Mouse (Mus musculus) forebrain, embryonic 12.5 days (tissue): ENCODE data around the gene Sox9. TPM values are rescaled to one million over a fixed set of nuclear protein-coding genes. Genes with fewer than 3 reads are reported as not detected.

Experiments used
- ATAC-seq: fragments of 200-750 bp; cut with Nextera tagmentation; 2 replicates; pipeline ENCODE4 v1.8.0; 2017; ENCODE audit warnings: moderate TSS enrichment; ENCODE audit not compliant: low FRiP score
- H3K27ac ChIP-seq: fragments of 300-500 bp; sonication (generic); 2 replicates; pipeline ENCODE4 v1.5.1; 2016; ENCODE audit warnings: mild to moderate bottlenecking
- H3K27me3 ChIP-seq: fragments of 300-500 bp; sonication (generic); 2 replicates; pipeline ENCODE4 v1.6.1; 2016; ENCODE audit warnings: mild to moderate bottlenecking
- H3K36me3 ChIP-seq: fragments of 300-500 bp; sonication (generic); replicated peaks from 2 replicates; pipeline ENCODE4 v1.6.1; 2016; ENCODE audit warnings: mild to moderate bottlenecking
- H3K4me1 ChIP-seq: fragments of 300-500 bp; sonication (generic); 2 replicates; pipeline ENCODE4 v1.6.1; 2016
- H3K4me2 ChIP-seq: fragments of 300-500 bp; sonication (generic); 2 replicates; pipeline ENCODE4 v1.6.1; 2016; ENCODE audit warnings: mild to moderate bottlenecking, moderate library complexity
- H3K4me3 ChIP-seq: fragments of 300-500 bp; sonication (generic); replicated peaks from 2 replicates; pipeline ENCODE4 v1.5.1; 2016; ENCODE audit warnings: mild to moderate bottlenecking
- H3K9ac ChIP-seq: fragments of 300-500 bp; sonication (generic); 2 replicates; pipeline ENCODE4 v1.6.1; 2016; ENCODE audit warnings: mild to moderate bottlenecking
- H3K9me3 ChIP-seq: fragments of 300-500 bp; sonication (generic); 2 replicates; pipeline ENCODE4 v1.6.1; 2016
- WGBS: fragments of 180-500 bp; shearing (Covaris S2); methylation state at CpG from one replicate; pipeline ENCODE4 v1.1.7; 2016; 5-methylcytosine and 5-hydroxymethylcytosine counted together
- polyA plus RNA-seq: library from polyadenylated mRNA; unstranded; fragments of >200 nt; fragmentation: Nextera tagmentation; extraction: Ambion mirVana; gene quantifications from 2 replicates; pipeline ENCODE4 v1.2.1, GENCODE M21; 2016

Sox9 gene
- polyA plus RNA-seq, 1 experiment from 2014 or later: 152 TPM

DNA sequence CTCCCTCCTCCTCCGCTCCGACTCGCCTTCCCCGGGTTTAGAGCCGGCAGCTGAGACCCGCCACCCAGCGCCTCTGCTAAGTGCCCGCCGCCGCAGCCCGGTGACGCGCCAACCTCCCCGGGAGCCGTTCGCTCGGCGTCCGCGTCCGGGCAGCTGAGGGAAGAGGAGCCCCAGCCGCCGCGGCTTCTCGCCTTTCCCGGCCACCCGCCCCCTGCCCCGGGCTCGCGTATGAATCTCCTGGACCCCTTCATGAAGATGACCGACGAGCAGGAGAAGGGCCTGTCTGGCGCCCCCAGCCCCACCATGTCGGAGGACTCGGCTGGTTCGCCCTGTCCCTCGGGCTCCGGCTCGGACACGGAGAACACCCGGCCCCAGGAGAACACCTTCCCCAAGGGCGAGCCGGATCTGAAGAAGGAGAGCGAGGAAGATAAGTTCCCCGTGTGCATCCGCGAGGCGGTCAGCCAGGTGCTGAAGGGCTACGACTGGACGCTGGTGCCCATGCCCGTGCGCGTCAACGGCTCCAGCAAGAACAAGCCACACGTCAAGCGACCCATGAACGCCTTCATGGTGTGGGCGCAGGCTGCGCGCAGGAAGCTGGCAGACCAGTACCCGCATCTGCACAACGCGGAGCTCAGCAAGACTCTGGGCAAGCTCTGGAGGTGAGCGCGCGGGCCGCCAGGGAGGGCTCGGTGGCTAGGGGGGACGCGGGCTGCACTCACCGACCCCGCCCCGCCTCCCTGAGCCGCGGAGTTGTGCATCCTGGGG, 515 bp downstream of the Sox9 start:
- no peaks in the 10 kb centered on the region for H3K9me3 ChIP-seq
- peaks cover 16% of the 10 kb centered on the region for H3K36me3 ChIP-seq
- peak; percentile 24 for ATAC-seq
- peak overlapping the region; percentile 94 for H3K27ac ChIP-seq
- H3K4me3 ChIP-seq: peak overlapping the region; percentile 71
- peak overlapping the region; percentile 98 for H3K9ac ChIP-seq
- under 1% methylated on average over 75 of the region's 75 CpGs for WGBS
- peak overlapping the region; percentile 88 for H3K4me2 ChIP-seq
- peaks cover 58% of the 10 kb centered on the region for H3K4me1 ChIP-seq
- peaks cover 8% of the 10 kb centered on the region for H3K27me3 ChIP-seq

DNA sequence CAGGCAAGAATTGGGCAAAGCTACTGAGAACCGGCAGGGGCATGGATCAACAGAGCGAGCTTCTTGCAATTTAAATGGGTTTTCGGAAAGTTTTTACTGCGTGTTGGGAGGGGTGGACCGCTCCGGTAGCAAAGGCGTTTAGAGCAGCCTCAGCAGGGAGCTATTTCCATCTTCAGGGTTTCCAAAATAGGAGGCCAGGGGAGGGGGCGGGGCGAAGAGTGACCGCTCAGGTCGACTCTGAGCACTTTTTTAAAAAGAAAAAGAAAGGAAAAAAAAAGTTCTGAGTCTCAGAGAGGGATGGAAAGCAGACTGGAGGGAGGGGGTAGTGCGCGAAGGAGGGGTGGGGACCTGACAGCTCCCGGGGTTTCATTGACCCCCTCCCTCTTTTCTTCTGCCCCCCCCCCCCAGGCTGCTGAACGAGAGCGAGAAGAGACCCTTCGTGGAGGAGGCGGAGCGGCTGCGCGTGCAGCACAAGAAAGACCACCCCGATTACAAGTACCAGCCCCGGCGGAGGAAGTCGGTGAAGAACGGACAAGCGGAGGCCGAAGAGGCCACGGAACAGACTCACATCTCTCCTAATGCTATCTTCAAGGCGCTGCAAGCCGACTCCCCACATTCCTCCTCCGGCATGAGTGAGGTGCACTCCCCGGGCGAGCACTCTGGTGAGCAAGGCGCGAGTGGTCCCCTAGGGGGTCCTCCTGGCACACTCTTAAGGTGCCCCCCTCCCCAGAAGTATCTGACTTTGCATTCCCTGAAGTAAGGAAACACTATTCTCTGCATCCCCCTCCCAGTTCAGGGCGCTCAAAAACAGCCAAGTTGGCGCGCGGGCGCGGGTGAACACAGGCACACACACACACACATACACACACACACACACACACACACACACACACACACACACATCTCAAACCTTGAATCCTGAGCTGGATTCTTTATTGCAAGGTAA, 1.6 kb downstream of the Sox9 start:
- no peak for ATAC-seq
- Histone ChIP-seq H3K4me3 (peak overlapping the region; percentile 71), H3K27me3 (no peaks in the 10 kb centered on the region), H3K9ac (peak overlapping the region; percentile 98), H3K4me1 (peaks cover 59% of the 10 kb centered on the region), H3K9me3 (no peaks in the 10 kb centered on the region), H3K27ac (peak overlapping the region; percentile 94), H3K4me2 (peak overlapping the region; percentile 88), H3K36me3 (peaks cover 16% of the 10 kb centered on the region)
- under 1% methylated on average over 40 of the region's 42 CpGs for WGBS

- WGBS: 6% methylated on average over 30 of the region's 30 CpGs
- H3K9me3 ChIP-seq: no peaks in the 10 kb centered on the region
- H3K27me3 ChIP-seq: no peaks in the 10 kb centered on the region
- H3K27ac ChIP-seq: peak overlapping the region; percentile 94
- H3K9ac ChIP-seq: peak overlapping the region; percentile 98
- peak overlapping the region; percentile 88 for H3K4me2 ChIP-seq
- H3K36me3 ChIP-seq: peaks cover 16% of the 10 kb centered on the region
- no peak for ATAC-seq
- H3K4me1 ChIP-seq: peaks cover 53% of the 10 kb centered on the region
- peak overlapping the region; percentile 71 for H3K4me3 ChIP-seq
Observed at GRCm38 (mm10) chr11:112784347-112784902, 2.4 kb downstream of the Sox9 start.

GRCm38 (mm10) chr11:112784903-112785381, 2.9 kb downstream of the Sox9 start:
- Histone ChIP-seq H3K9ac (peak overlapping the region; percentile 98), H3K27ac (peak overlapping the region; percentile 94), H3K36me3 (peaks cover 16% of the 10 kb centered on the region), H3K4me3 (peak overlapping the region; percentile 71), H3K27me3 (no peaks in the 10 kb centered on the region), H3K4me2 (peak overlapping the region; percentile 88), H3K4me1 (peaks cover 49% of the 10 kb centered on the region), H3K9me3 (no peaks in the 10 kb centered on the region)
- WGBS: 2% methylated on average over 34 of the region's 34 CpGs
- peak; percentile 37 for ATAC-seq

DNA sequence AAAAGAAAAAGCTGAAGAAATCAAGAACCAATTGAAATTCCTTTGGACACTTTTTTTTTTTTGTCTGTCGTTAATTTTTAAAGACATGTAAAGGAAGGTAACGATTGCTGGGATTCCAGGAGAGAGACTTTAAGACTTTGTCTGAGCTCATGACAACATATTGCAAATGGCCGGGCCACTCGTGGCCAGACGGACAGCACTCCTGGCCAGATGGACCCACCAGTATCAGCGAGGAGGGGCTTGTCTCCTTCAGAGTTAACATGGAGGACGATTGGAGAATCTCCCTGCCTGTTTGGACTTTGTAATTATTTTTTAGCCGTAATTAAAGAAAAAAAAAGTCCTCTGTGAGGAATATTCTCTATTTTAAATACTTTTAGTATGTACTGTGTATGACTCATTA, 3.6 kb downstream of the Sox9 start:
- no peak for ATAC-seq
- Histone ChIP-seq H3K4me3 (peak overlapping the region; percentile 71), H3K4me2 (peak overlapping the region; percentile 88), H3K27ac (no peak overlapping the region), H3K9ac (peak overlapping the region; percentile 98), H3K27me3 (no peaks in the 10 kb centered on the region), H3K9me3 (no peaks in the 10 kb centered on the region), H3K36me3 (peaks cover 16% of the 10 kb centered on the region), H3K4me1 (peaks cover 44% of the 10 kb centered on the region)
- WGBS: 14% methylated on average over 8 of the region's 8 CpGs

- H3K27ac ChIP-seq: no peak overlapping the region
- peaks cover 35% of the 10 kb centered on the region for H3K4me1 ChIP-seq
- H3K27me3 ChIP-seq: no peaks in the 10 kb centered on the region
- no peak for ATAC-seq
- no peaks in the 10 kb centered on the region for H3K9me3 ChIP-seq
- peaks cover 16% of the 10 kb centered on the region for H3K36me3 ChIP-seq
- H3K9ac ChIP-seq: peak overlapping the region; percentile 51
- H3K4me3 ChIP-seq: peak overlapping the region; percentile 34
- 50% methylated on average over 4 of the region's 4 CpGs for WGBS
- peak overlapping the region; percentile 62 for H3K4me2 ChIP-seq
Observed at GRCm38 (mm10) chr11:112786427-112786826, 4.4 kb downstream of the Sox9 start.

DNA sequence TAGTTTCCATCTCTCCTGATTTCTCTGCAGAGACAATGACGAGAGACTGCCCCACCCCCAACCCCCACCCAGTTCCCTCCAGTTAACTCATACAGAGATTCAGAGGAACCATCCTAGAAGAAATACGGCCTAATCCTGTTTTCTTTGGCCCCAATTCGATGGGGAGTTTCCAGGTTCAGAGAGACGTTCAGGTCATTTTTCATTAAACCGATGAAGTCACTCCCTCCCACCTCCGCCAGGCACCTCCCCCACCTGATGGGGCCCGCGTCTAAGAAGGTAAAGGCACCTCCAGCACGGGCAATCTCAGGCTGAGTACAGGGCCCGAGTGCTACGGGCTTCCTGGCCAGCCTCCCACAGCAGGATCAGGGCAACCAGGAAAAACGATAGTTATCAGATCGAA, 6.3 kb downstream of the Sox9 start:
- WGBS: 12% methylated on average over 13 of the region's 13 CpGs
- H3K27me3 ChIP-seq: no peaks in the 10 kb centered on the region
- no peaks in the 10 kb centered on the region for H3K9me3 ChIP-seq
- H3K4me2 ChIP-seq: peak overlapping the region; percentile 4; the same call in 1 of the 2 replicates
- peaks cover 35% of the 10 kb centered on the region for H3K4me1 ChIP-seq
- H3K4me3 ChIP-seq: no peak overlapping the region
- H3K9ac ChIP-seq: no peak overlapping the region
- H3K27ac ChIP-seq: peak overlapping the region; percentile 66
- no peak for ATAC-seq
- peaks cover 16% of the 10 kb centered on the region for H3K36me3 ChIP-seq

DNA sequence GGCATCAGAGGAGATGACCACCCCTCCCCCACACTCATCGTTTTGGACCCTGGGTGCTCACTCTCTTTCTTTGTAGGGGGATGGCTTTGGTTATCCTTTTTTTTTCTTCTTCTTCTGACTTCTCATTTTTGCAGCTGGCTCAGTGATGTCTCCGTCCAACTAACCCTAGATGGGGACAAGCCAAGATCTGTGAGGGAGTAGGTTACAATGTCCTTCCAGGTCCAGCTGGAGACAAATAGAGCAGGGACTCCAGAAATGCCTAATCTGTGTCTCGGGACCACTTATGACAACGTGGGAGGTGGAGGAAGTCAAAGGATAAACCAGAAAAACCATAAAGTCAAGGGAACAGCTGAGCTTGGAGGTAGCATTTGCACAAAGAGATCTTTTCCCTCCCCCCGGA, 14.4 kb downstream of the Sox9 start:
- no peaks in the 10 kb centered on the region for H3K36me3 ChIP-seq
- H3K4me2 ChIP-seq: no peak overlapping the region
- H3K27ac ChIP-seq: no peak overlapping the region
- peaks cover 7% of the 10 kb centered on the region for H3K4me1 ChIP-seq
- H3K9ac ChIP-seq: no peak overlapping the region
- H3K9me3 ChIP-seq: no peaks in the 10 kb centered on the region
- H3K4me3 ChIP-seq: no peak overlapping the region
- 92% methylated on average over 5 of the region's 5 CpGs for WGBS
- H3K27me3 ChIP-seq: no peaks in the 10 kb centered on the region
- ATAC-seq: no peak

DNA sequence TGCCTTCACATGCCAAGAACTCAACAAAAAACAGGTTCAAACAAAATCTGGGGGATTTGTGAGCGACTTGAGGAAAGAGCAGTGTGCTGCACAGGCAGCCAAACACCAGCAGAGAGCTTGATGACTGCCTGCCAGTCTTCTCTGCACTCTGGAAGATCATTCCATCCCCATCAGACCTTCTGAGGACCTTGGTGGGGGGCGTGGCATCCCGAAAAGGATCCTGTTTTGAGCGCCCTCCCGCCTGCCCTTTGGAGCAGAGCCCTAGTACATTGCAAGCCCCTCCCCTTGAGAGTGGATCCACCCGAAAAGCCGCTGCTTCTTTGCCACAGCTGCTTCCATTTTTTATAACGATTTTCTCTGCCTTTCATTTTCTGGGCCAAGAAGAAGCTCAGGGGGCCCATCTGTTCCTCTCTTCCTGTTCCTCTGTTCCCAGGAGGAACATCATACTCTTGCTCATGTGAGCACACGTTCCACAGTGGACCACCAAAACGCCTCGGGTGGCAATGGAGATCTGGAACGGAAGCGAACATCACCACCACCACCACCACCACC, 16.9 kb downstream of the Sox9 start:
- Histone ChIP-seq H3K4me2 (no peak overlapping the region), H3K36me3 (no peaks in the 10 kb centered on the region), H3K9me3 (no peaks in the 10 kb centered on the region), H3K9ac (no peak overlapping the region), H3K4me1 (peaks cover 27% of the 10 kb centered on the region), H3K27ac (0 out of 2 replicates have a peak overlapping the region, but pooled peaks have one; percentile 6), H3K4me3 (no peak overlapping the region), H3K27me3 (no peaks in the 10 kb centered on the region)
- ATAC-seq: no peak
- WGBS: 69% methylated on average over 13 of the region's 13 CpGs

DNA sequence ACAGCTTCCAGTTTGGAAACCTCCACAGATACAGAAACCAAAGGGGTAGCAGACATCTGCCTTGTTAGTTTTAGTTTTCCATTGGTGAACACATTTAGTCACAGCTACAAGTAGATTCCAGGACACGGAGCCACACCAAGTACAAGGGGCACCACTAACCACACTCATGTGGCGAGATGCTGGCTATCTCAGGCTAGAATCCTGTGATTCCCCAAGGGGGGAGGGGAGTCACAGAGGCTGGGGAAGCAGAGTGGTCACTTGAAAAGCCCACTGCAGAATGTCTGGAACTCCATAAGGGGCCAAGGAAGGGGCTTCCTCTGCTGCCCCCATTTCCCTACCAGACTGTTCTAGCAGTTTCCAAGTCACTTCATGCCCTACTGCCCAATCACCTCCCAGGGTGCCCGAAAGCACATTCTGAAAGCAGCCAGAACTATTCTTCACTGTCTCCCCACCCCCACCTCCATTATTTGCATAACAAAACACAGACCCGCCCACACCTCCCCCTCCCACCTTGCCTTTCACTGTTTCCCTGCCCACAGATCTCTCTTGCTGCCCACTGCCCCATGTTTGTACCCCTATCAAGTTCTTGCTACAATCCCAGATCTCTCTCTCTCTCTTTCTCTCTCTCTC, 19.3 kb downstream of the Sox9 start:
- H3K4me1 ChIP-seq: peaks cover 35% of the 10 kb centered on the region
- no peak overlapping the region for H3K9ac ChIP-seq
- ATAC-seq: peak; percentile 86
- no peak overlapping the region for H3K4me3 ChIP-seq
- no peaks in the 10 kb centered on the region for H3K9me3 ChIP-seq
- WGBS: 24% methylated on average over 4 of the region's 4 CpGs
- peak overlapping the region; percentile 8; the same call in 1 of the 2 replicates for H3K4me2 ChIP-seq
- no peaks in the 10 kb centered on the region for H3K27me3 ChIP-seq
- peak overlapping the region; percentile 59 for H3K27ac ChIP-seq
- no peaks in the 10 kb centered on the region for H3K36me3 ChIP-seq

- no peak overlapping the region for H3K4me2 ChIP-seq
- no peak for ATAC-seq
- no peaks in the 10 kb centered on the region for H3K9me3 ChIP-seq
- WGBS: 71% methylated on average over 8 of the region's 8 CpGs
- H3K4me1 ChIP-seq: peaks cover 69% of the 10 kb centered on the region
- no peak overlapping the region for H3K4me3 ChIP-seq
- no peak overlapping the region for H3K9ac ChIP-seq
- no peaks in the 10 kb centered on the region for H3K27me3 ChIP-seq
- no peaks in the 10 kb centered on the region for H3K36me3 ChIP-seq
- H3K27ac ChIP-seq: no peak overlapping the region
Observed at GRCm38 (mm10) chr11:112807838-112808506, 25.9 kb downstream of the Sox9 start.
